Mouse (Mus musculus): ENCODE data around the gene Syne3.

Syne3 gene

GRCm38 (mm10) chr12:105009370-105010212, at the start of gene Syne3:
Gene Syne3, minus strand, starts transcription at chr12:105009809.
- in situ Hi-C loops (cut with MboI, MseI): loop anchor here (10.0 to 25.0 kb wide), 2 partner anchors 1572 to 1675 kb away; partner anchors contain the start of genes Ddx24, Ifi27 and Ifi27l2a

- in situ Hi-C loops (cut with MboI, MseI): no loop called here
Measured at GRCm38 (mm10) chr12:105055308-105055707, 45.7 kb upstream of the Syne3 start.

GRCm38 (mm10) chr12:105054041-105054440, 44.4 kb upstream of the Syne3 start:
- in situ Hi-C loops (cut with MboI, MseI): loop anchor here (5.0 kb wide), 1 partner anchor 48 kb away; no protein-coding TSS in a partner anchor

- in situ Hi-C loops (cut with MboI, MseI): loop anchor here (5.0 kb wide), 1 partner anchor 51 kb away; no protein-coding TSS in a partner anchor
Measured at GRCm38 (mm10) chr12:105050898-105051297, 41.3 kb upstream of the Syne3 start.

- in situ Hi-C loops (cut with MboI, MseI): loop anchor here (5.0 kb wide), 1 partner anchor 52 kb away; no protein-coding TSS in a partner anchor
Measured at GRCm38 (mm10) chr12:105049813-105050212, 40.2 kb upstream of the Syne3 start.

GRCm38 (mm10) chr12:105048301-105048863, 38.8 kb upstream of the Syne3 start:
- in situ Hi-C loops (cut with MboI, MseI): no loop called here

GRCm38 (mm10) chr12:105044775-105045174, 35.2 kb upstream of the Syne3 start:
- in situ Hi-C loops (cut with MboI, MseI): no loop called here

GRCm38 (mm10) chr12:105043081-105043480, 33.5 kb upstream of the Syne3 start:
- in situ Hi-C loops (cut with MboI, MseI): no loop called here

- in situ Hi-C loops (cut with MboI, MseI): no loop called here
Measured at GRCm38 (mm10) chr12:105040950-105041349, 31.3 kb upstream of the Syne3 start.

GRCm38 (mm10) chr12:105039578-105040289, 30.1 kb upstream of the Syne3 start:
- in situ Hi-C loops (cut with MboI, MseI): loop anchor here (5.0 to 10.0 kb wide), 3 partner anchors 77 to 745 kb away; partner anchors contain the start of gene Papola

GRCm38 (mm10) chr12:105038918-105039317, 29.3 kb upstream of the Syne3 start:
- in situ Hi-C loops (cut with MboI, MseI): loop anchor here (5.0 to 10.0 kb wide), 3 partner anchors 77 to 746 kb away; partner anchors contain the start of gene Papola

GRCm38 (mm10) chr12:105038211-105038610, 28.6 kb upstream of the Syne3 start:
- in situ Hi-C loops (cut with MboI, MseI): loop anchor here (5.0 to 10.0 kb wide), 3 partner anchors 76 to 747 kb away; partner anchors contain the start of gene Papola

- in situ Hi-C loops (cut with MboI, MseI): loop anchor here (10.0 kb wide), 1 partner anchor 751 kb away; the partner anchor contains the start of gene Papola
Measured at GRCm38 (mm10) chr12:105034130-105034769, 24.6 kb upstream of the Syne3 start.

GRCm38 (mm10) chr12:105032832-105033775, 23.5 kb upstream of the Syne3 start:
- in situ Hi-C loops (cut with MboI, MseI): loop anchor here (10.0 kb wide), 1 partner anchor 752 kb away; the partner anchor contains the start of gene Papola

GRCm38 (mm10) chr12:105032147-105032831, 22.7 kb upstream of the Syne3 start, which contains the start of gene Glrx5:
Gene Glrx5, plus strand, starts transcription at chr12:105032688.
- in situ Hi-C loops (cut with MboI, MseI): loop anchor here (10.0 kb wide), 1 partner anchor 753 kb away; the partner anchor contains the start of gene Papola

- in situ Hi-C loops (cut with MboI, MseI): loop anchor here (10.0 kb wide), 1 partner anchor 753 kb away; the partner anchor contains the start of gene Papola
Measured at GRCm38 (mm10) chr12:105031081-105032058, 21.8 kb upstream of the Syne3 start.

- in situ Hi-C loops (cut with MboI, MseI): loop anchor here (10.0 kb wide), 1 partner anchor 755 kb away; the partner anchor contains the start of gene Papola
Measured at GRCm38 (mm10) chr12:105029890-105030289, 20.3 kb upstream of the Syne3 start.

Data from regulatory T cell (primary cell).